Mouse (Mus musculus): ENCODE data around the gene Usp44.

GRCm38 (mm10) chr10:93889579-93889950, 58.2 kb downstream of the Usp44 start:
- TF ChIP-seq CTCF (IDR thresholded peaks at IDR 0.05; ENCODE audit: insufficient read depth, low read depth, low read length) (no peak), POLR2A (IDR thresholded peaks at IDR 0.05; ENCODE audit: insufficient read depth, low read depth, low read length) (peak; percentile 31; the same call in 1 of the 2 replicates)

All from olfactory bulb, adult 2 months (tissue).